Mouse (Mus musculus): ENCODE measurements around the gene Rela.
A peak's percentile ranks its signal among the peaks of the same experiment; 100 is the strongest.
"Not testable (repeated sequence)": the region's sequence is repeated elsewhere in the genome, so short reads cannot be mapped to it uniquely, and the experiment has no call there.

Rela gene

DNA sequence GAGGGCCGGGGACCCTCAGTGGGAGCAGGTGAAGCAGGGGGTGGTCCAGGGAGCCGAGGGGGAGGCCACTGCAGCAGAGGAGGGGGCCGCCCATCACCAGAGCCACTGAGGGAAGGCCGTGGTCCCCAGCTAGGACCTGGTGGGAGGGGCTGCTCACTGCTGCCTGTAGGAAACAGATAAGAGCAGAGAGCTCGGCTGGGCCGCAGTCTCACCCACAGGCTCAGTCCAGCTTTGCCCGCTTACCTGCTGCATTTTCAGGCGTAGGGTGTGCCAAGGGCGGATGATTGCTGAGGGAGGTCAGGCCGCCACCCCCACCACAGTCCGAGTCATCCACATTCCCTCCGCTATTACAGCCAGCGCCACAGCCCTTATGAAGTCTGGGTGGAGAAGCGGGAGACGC lies 28.2 kb downstream of the Rela start:
- DNase-seq (ENCODE audit: low spot score) = no peak

DNA sequence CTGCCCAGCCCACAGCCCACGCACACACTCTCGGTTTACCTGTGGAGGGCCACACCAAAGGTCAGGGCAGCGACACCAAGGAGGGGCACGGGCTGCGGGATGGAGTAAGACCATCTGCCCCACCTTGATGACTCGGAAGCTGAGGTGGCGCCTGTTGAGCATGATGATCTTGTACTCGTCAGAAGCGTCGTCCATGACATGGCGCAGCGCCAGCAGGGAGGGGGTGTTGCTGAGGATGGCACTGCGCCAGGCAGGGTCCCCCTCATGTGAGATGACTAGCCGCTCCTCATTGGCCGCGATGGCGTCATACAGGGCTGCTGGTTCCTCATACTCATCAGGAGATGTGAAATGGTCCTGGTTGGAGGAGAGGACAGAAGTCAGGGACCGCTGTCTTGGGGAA lies 29.1 kb downstream of the Rela start:
- DNase-seq (ENCODE audit: low spot score) = no peak

DNA sequence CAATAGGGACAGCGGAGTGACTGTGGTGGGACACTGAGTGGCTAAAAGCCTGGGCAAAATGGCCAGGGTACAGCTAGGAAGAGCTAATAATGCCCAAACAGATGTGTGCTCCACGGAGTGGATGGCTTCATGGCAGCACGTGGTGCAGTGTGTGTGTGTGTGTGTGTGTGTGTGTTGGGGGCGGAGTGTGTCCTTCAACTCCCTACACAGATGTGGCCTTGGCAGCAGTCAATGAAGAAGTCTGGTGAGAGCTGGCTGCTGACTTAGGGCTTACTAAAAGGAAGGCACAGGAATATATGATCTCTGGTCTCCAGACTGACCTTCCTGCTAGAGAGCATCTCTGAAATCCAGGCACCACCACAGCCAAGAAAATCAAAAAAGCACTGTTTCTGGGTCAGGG lies 31.1 kb downstream of the Rela start:
- DNase-seq (ENCODE audit: low spot score) = no peak

- no peak for DNase-seq (ENCODE audit: low spot score)
Measured at GRCm38 (mm10) chr19:5680432-5680831, 43.1 kb downstream of the Rela start.

- no peak for DNase-seq (ENCODE audit: low spot score)
Measured at GRCm38 (mm10) chr19:5684236-5684635, 47.0 kb downstream of the Rela start.

- DNase-seq (ENCODE audit: low spot score) = no peak
Measured at GRCm38 (mm10) chr19:5684985-5685384, 47.7 kb downstream of the Rela start.

GRCm38 (mm10) chr19:5685431-5685830 lies 48.1 kb downstream of the Rela start:
- DNase-seq (ENCODE audit: low spot score) = no peak

- no peak for DNase-seq (ENCODE audit: low spot score)
Measured at GRCm38 (mm10) chr19:5685861-5686260, 48.6 kb downstream of the Rela start.

GRCm38 (mm10) chr19:5686437-5686836 lies 49.2 kb downstream of the Rela start:
- DNase-seq (ENCODE audit: low spot score) = no peak

DNA sequence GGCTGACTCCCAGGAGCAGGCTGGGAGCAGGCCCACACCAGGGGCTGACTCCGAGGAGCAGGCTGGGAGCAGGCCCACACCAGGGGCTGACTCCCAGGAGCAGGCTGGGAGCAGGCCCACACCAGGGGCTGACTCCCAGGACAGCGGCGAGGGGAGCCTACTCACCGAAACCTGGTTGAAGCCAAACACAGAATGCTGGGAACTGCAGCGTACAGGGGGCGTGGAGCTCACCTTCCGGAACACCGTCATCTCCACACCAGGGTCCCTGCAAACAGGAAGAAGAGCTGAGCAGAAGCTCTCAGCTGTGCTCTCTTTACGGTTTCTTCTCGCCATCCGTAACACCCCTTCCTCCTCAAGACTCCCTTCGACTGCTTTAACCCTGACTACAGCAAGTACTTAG lies 49.7 kb downstream of the Rela start:
- DNase-seq (ENCODE audit: low spot score) = not testable (repeated sequence)

GRCm38 (mm10) chr19:5687738-5688137 lies 50.5 kb downstream of the Rela start:
- DNase-seq (ENCODE audit: low spot score) = no peak

GRCm38 (mm10) chr19:5688200-5689087 lies 51.2 kb downstream of the Rela start, which contains the start of the genes Map3k11 and Pcnx3:
Gene Map3k11 (plus strand): TSS chr19:5688742.
Gene Pcnx3 (minus strand): TSS chr19:5688908.
- peak; percentile 99 for DNase-seq (ENCODE audit: low spot score)

DNA sequence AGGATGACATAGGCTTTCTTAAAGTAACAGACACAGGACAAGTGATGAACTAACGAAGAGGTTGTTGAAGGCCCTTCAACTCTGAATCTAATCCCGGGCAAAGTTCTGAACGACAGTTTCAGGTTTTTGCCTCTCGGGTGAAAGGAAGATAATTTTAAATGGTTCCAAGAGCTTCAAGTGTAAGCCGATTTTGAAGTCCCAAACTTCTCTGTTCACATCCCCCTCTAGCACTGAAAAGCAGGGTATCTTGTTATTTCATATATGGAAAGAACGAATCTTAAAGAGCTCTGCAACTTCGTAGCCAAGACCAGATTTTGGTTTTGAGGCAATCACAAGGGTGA lies 51.8 kb downstream of the Rela start:
- DNase-seq (ENCODE audit: low spot score) = no peak

DNA sequence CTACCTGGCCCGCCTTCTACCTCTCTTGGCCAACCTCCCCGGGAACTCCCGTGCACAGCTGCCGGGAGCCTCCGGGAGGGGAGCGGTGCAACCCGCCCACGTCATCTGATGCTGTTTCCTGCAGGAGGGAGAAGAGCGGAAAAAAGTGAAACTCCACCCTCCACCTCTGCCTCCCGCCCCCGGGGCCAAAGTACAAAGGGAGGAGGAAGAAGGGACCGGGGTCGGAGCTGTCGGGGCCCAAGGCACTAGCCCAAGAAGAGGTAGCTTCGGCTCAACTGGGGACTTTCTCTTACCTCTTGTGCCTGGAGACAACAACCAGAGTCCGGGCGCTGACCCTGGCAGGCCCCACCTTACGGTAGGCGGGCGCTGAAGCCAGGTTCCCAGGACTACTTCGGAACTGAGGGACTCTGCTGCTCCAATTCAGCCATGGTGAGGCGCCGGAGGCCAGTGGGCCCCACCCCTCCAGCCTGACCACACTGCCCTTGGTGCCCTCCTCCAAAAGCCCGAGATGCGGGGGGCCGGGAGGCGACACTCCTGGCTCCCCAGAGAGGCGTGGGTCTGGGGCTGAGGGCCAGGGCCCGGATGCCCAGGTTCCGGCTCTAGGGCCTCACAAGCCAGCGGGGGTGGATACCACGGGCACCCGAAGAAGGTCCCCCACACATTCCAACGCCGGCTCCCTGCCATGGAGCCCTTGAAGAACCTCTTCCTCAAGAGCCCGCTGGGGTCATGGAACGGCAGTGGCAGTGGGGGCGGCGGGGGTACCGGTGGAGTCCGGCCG lies 52.5 kb downstream of the Rela start:
- peak; percentile 95 for DNase-seq (ENCODE audit: low spot score)

DNA sequence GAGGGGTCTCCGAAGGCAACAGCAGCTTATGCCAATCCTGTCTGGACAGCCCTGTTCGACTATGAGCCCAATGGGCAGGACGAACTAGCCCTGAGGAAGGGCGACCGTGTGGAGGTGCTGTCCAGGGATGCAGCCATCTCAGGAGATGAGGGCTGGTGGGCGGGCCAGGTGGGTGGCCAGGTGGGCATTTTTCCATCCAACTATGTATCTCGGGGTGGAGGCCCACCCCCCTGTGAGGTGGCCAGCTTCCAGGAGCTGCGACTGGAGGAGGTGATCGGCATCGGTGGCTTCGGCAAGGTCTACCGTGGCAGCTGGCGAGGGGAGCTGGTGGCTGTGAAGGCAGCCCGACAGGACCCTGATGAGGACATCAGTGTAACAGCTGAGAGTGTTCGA lies 53.1 kb downstream of the Rela start:
- no peak for DNase-seq (ENCODE audit: low spot score)

DNA sequence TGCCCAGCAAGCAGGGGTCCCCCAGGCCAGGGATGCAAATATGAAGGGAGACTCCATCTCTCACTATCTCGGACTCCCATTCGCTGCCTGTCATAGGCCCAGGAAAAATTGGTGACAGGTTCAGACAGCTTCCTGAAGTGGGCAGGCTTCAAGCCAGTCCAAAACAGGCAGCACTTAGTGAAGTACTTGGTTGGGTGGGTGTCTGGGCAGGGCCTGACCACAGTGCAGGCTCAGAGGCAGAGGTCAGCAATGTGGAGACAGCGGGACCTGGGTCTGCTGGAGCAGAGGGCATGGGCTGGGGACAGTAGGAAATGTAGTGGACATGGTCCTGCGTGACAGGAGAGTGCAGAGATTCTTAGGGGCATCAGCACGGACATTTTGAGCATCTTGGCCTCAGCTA lies 54.3 kb downstream of the Rela start:
- no peak for DNase-seq (ENCODE audit: low spot score)

- peak; percentile 81 for DNase-seq (ENCODE audit: low spot score)
Measured at GRCm38 (mm10) chr19:5692086-5692912, 55.0 kb downstream of the Rela start.

GRCm38 (mm10) chr19:5692913-5693396 lies 55.7 kb downstream of the Rela start:
- DNase-seq (ENCODE audit: low spot score) = no peak

- no peak for DNase-seq (ENCODE audit: low spot score)
Measured at GRCm38 (mm10) chr19:5693801-5694200, 56.5 kb downstream of the Rela start.

- no peak for DNase-seq (ENCODE audit: low spot score)
Measured at GRCm38 (mm10) chr19:5695849-5696462, 58.7 kb downstream of the Rela start.
